Mouse (Mus musculus) kidney, adult 11 months (tissue): ENCODE results near the gene Vamp8.

Experiments used
- DNase-seq: peaks from one replicate; pipeline ENCODE4 v3.0.0; 2022

The Vamp8 gene

GRCm38 (mm10) chr6:72371147-72371546 is 19.4 kb downstream of the Vamp8 start:
- no peak for DNase-seq

GRCm38 (mm10) chr6:72370091-72370490 is 20.4 kb downstream of the Vamp8 start:
- DNase-seq: no peak

DNA sequence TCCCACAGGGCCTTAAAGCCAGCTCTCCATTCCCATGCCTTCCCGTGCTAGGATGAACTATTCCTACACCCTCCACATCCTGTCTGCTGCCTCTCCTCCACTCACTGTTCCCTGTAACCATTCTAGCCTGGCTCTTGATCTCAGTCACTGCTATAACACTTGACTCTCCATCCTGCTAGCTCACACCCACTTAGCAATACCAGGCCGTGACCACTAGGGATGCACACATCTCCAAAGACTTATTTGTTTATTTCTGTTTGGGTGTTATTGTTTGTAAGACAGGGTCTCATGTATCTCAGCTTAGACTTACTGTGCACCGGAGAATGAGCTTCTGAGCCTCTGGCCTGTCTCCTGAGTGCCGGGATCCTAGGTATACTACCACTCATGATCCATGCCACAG is 20.9 kb downstream of the Vamp8 start:
- DNase-seq: no peak

GRCm38 (mm10) chr6:72367460-72367974 is 23.0 kb downstream of the Vamp8 start:
- DNase-seq: no peak

GRCm38 (mm10) chr6:72366844-72367443 is 23.6 kb downstream of the Vamp8 start, which contains the start of gene Rnf181:
Rnf181 (minus strand) TSS chr6:72366956.
- no peak for DNase-seq

- no peak for DNase-seq
Measured at GRCm38 (mm10) chr6:72366304-72366703, 24.2 kb downstream of the Vamp8 start.

- DNase-seq: no peak
Measured at GRCm38 (mm10) chr6:72364985-72365384, 25.5 kb downstream of the Vamp8 start.

DNA sequence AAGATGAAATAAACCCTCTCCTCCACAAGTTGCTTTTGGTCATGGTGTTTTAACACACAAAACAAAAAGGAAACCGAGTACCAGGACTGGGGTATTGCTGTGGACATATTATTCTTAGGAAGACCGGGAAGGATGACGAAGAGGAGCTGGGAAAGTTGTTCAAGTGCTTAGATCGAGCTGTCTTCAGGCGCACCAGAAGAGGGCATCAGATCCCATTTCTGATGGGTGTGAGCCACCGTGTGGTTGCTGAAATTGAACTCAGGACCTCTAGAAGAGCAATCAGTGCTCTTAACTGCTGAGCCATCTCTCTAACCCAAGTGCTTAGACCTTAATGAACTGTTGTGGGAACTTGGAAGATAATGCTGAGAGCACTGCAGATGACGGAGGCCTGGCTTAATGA is 26.5 kb downstream of the Vamp8 start:
- DNase-seq: no peak

DNA sequence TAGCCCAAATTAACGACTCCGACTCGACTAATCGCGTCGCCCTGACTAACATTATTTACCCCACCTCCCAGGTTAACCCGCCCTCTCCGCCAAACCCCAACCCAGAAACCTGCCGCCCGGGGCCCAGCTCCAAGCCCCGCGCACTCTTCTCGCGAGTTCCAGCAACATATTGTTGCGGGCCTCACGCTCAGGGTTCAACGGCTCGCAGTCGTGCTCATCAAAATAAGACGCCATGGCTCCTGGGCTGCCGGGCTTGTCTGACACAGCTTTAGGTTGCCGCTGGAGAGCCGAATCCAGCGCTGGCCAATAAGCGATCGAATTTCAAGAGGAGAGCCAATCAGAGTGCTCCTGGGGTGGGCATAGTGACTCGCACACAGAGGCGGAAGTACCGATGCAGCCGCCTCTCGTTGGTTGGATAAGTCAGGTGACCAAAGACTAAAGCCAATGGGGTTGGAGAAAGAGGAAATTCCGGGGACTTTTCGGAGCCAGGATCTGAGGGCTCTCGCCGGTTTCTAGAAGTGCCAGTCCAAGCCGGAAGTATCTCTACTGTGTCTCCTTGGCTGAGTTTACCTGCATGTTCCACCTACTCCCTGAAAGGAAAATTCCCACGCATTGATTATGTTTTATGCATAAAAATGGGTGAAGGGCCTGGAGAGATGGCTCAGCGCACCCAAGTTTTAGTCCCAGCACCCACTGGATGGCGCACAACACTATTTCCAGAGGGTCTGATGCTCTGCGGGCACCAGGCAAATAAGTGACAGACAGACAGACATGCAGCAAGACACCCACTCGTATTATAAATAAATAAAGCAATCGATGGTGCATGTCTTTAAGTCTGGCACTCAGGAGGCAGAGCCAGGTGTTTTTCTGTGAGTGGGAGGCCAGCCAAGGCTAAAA is 28.1 kb downstream of the Vamp8 start:
- peak; percentile 98 for DNase-seq

- no peak for DNase-seq
Measured at GRCm38 (mm10) chr6:72361121-72361551, 29.4 kb downstream of the Vamp8 start.

GRCm38 (mm10) chr6:72360599-72360935 is 29.9 kb downstream of the Vamp8 start:
- peak; percentile 79 for DNase-seq

- peak; percentile 63 for DNase-seq
Measured at GRCm38 (mm10) chr6:72359891-72360598, 30.5 kb downstream of the Vamp8 start.

GRCm38 (mm10) chr6:72359343-72359742 is 31.2 kb downstream of the Vamp8 start:
- no peak for DNase-seq

GRCm38 (mm10) chr6:72358086-72358764 is 32.3 kb downstream of the Vamp8 start:
- DNase-seq: no peak

GRCm38 (mm10) chr6:72357164-72358079 is 33.1 kb downstream of the Vamp8 start:
- peak; percentile 33 for DNase-seq

DNA sequence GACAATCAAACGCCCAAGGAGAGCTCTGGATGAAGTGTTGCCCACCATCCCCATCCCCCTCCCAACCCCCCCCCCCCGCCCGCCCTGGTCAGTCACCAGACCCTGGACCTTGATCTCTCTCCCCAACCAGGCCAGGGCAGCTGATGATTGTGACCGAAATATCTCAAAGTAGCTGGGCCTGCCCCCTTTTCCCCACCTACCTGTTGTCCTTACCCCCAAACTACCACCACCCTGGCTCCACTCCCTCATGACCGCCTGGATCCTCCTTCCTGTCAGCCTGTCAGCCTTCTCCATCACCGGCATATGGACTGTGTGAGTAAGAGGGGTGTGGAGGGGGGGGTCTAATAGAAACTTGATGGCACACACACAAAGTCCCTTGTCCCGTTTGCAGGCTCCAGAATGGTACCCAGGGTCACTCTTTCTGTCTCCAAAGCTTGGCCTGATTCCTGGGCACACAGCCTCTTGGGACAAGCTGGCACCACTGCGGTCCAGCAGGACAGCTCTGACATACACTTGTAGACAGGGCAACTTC is 34.4 kb downstream of the Vamp8 start:
- DNase-seq: peak; percentile 58

- peak; percentile 92 for DNase-seq
Measured at GRCm38 (mm10) chr6:72355066-72355911, 35.2 kb downstream of the Vamp8 start, which contains the start of gene Tmem150a. Tmem150a (plus strand) TSS chr6:72355447.

DNA sequence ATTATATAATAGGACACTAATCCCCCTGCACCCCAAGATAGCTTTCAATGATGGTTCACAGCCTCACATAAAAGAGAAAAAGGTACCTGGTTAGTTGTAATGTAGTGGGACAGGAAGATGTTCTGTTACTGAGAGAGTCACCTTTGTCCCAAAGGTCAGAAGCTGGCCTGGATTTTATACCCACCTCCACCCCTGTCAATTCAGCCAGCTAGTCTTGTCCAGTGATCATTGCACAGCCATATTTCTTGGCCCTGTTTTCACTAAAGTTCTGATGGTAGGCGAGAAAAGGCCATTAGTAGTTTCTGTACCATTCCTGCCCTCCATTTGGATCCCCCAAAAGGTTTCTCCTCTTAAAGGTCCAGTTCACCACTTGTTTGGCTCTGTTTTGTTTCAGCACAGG is 36.5 kb downstream of the Vamp8 start:
- no peak for DNase-seq

- DNase-seq: no peak
Measured at GRCm38 (mm10) chr6:72352636-72353405, 37.7 kb downstream of the Vamp8 start.

DNA sequence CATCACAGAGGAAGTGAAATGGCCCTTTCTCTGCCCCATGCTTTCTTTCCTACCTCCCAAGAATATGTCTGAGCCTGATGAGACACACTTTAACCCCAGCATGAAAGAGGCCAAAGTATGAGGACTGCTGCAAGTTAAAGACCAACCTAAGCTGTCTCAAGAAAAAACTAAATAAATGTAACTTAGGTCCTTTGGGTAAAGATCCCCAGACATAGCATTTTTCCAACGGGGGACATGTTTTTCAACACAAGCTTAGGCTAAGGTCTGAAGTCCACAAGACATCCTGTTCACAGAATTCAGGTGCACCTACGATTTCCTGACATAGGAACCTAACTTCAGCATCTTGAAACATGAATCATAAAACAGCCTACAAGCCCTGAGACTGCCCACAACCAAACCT is 40.3 kb downstream of the Vamp8 start:
- DNase-seq: peak; percentile 33
